Mouse (Mus musculus) embryonic fibroblast, embryonic 13.5 days (primary cell): ENCODE results near the gene Rpl10a. TPM values are rescaled to one million over a fixed set of nuclear protein-coding genes. Genes with fewer than 3 reads are reported as not detected.

Source experiments
- H3K27ac ChIP-seq: 2 replicates; pipeline ENCODE4 v1.5.1; 2012; ENCODE audit warnings: low read length, control low read depth, inconsistent platforms; ENCODE audit not compliant: insufficient read depth
- H3K4me1 ChIP-seq: 2 replicates; pipeline ENCODE4 v1.6.1; 2011; ENCODE audit warnings: low read length; ENCODE audit not compliant: control insufficient read depth, insufficient read depth
- H3K4me3 ChIP-seq: 2 replicates; pipeline ENCODE4 v1.5.1; 2011; ENCODE audit warnings: mild to moderate bottlenecking, control low read depth, low read length; ENCODE audit not compliant: insufficient read depth
- CTCF ChIP-seq: IDR thresholded peaks from 2 replicates; pipeline ENCODE4 v1.5.1; 2011; ENCODE audit warnings: mild to moderate bottlenecking, control low read depth, low read length, moderate library complexity, borderline replicate concordance; ENCODE audit not compliant: insufficient read depth
- POLR2A ChIP-seq: IDR thresholded peaks from 2 replicates; pipeline ENCODE4 v1.6.1; 2011; ENCODE audit warnings: low read depth, mild to moderate bottlenecking, control low read depth, low read length, moderate library complexity
- polyA plus RNA-seq: library from polyadenylated mRNA; stranded (reverse); fragments of >200 nt; gene quantifications from 2 replicates; pipeline ENCODE4 v1.2.4, GENCODE M21; 2011; ENCODE audit warnings: low read depth; ENCODE audit not compliant: missing spikeins, insufficient read length

Gene Rpl10a
- polyA plus RNA-seq, 1 experiment: 1,157 TPM

DNA sequence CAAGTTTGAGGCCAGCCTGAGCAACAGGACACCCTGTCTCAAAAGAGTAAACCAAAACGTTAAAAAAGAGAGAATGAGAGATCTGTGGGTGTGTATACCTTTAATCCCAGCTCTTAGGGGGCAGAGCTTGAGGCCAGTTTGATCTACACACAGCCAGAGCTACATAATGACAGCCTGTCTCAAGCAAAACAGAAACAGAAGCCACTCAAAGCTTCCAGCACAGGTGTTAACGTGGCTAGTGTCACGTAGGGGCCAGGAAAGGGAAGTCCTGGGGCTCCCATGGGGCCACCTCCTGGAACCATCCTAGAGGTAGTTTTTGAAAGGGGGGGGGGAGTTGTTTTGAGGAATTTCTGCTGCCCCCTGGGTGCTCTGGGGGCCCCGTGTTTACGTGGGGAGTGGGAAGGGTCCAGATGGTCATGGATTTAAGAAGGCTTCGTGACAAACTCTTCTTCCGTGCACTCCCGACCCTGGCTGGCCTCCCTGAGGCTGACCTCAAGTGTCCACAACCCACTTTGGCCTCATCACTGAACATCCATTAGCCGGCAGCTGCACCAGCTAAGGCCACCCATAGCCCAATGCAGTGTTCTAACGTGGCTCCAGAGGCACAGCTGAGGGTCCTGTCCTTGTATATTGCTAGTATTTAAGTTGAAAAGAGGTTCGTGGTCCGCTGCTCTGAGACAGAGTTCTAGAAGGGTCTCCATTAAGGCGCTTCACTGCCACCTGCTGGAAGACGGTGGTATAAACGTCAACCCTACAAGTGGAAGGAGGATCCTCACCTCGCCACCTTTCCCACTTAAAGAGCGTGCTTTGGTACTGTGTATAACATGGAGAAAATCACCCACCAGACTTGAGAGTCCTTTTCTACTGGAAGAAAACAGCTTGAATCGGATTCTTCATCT, 19.7 kb upstream of the Rpl10a start:
- no peak overlapping the region for H3K27ac ChIP-seq
- no peak overlapping the region for H3K4me3 ChIP-seq
- no peaks in the 10 kb centered on the region for H3K4me1 ChIP-seq
- TF ChIP-seq POLR2A: no peak
- peak; percentile 62; the same call in 1 of the 2 replicates for TF ChIP-seq CTCF

- TF ChIP-seq CTCF (no peak), POLR2A (no peak)
Measured at GRCm38 (mm10) chr17:28310831-28311230, 17.4 kb upstream of the Rpl10a start.

GRCm38 (mm10) chr17:28311366-28312132, 16.7 kb upstream of the Rpl10a start:
- Histone ChIP-seq H3K27ac (peak overlapping the region; percentile 78), H3K4me1 (0 out of 2 replicates have a peak, but pooled peaks cover 4% of the 10 kb centered on the region), H3K4me3 (no peak overlapping the region)
- no peak for TF ChIP-seq POLR2A
- no peak for TF ChIP-seq CTCF

More at GRCm38 (mm10) chr17:28310831-28311230, 17.4 kb upstream of the Rpl10a start:
- Histone ChIP-seq H3K4me3 (no peak overlapping the region), H3K27ac (no peak overlapping the region), H3K4me1 (0 out of 2 replicates have a peak, but pooled peaks cover 4% of the 10 kb centered on the region)

DNA sequence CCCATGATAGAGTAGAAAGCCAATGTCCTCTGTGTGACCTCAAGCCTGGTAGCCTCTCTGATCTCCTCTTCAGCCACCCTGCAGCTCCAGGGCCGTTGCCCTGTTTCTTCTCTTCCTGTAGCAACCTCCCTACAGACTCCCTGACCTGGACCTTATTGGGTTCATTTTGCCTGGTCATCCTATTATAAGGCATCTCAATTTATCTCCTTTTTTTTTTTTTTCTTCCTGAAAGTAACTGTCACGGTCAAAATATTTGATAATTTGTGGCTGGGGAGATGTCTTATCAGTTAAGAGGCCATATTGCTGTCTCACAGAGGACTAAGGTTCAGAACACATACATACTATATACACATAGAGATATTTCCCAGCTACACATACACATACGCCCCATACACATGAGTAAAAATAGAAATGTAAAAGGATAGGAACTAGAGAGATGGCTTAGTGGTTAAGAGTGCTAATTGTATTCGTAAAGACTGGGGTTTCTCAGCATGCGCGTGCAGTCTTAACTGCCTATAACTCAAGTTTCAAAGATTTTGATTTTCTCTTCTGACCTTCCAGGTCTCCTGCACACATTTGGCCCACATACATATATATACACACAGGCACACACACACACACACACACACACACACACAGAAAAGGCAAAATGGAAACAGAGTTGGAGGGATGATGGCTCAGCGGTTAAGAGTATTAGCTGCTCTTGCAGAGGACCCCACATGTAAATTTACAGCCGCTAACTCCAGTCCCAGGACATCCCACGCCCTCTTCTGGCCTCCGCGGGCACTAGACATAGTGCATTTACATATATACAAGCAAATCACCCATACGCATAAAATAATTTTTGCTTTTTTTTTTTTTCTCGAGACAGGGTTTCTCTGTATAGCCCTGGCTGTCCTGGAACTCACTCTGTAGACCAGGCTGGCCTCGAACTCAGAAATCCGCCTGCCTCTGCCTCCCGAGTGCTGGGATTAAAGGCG, 15.7 kb upstream of the Rpl10a start:
- Histone ChIP-seq H3K27ac (peak overlapping the region; percentile 65), H3K4me3 (peak overlapping the region; percentile 32), H3K4me1 (0 out of 2 replicates have a peak, but pooled peaks cover 4% of the 10 kb centered on the region)
- TF ChIP-seq CTCF (peak; percentile 19; the same call in 1 of the 2 replicates), POLR2A (no peak)

- no peak for TF ChIP-seq CTCF
- peak; percentile 94 for TF ChIP-seq POLR2A
- peak within 1 kb of the TSS; percentile 65 for H3K27ac ChIP-seq
- H3K4me1 ChIP-seq: 0 out of 2 replicates have a peak, but pooled peaks cover 4% of the 10 kb centered on the region
- H3K4me3 ChIP-seq: peak within 1 kb of the TSS; percentile 68
Measured at GRCm38 (mm10) chr17:28313212-28313879, 14.9 kb upstream of the Rpl10a start, which contains the start of gene Fance. Fance (plus strand) TSS chr17:28313519.

DNA sequence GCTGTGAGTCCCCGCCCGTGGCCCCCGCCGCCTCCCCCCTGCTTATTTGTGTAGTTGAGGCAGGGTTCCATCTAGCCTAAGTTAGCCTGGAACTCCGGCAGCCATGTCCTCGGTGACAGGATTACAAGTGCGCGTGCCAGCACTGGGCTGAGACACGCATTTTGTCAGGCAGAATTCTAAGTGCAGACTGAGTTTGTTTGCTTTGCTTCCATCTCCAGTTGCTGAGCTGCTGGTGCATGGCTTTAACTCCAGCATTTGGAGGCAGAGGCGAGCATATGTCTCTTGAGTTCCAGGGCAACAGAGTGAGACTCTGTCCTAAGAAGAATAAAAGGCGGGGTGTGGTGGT, 14.4 kb upstream of the Rpl10a start:
- H3K4me1 ChIP-seq: 0 out of 2 replicates have a peak, but pooled peaks cover 4% of the 10 kb centered on the region
- TF ChIP-seq POLR2A: no peak
- no peak for TF ChIP-seq CTCF
- H3K27ac ChIP-seq: no peak overlapping the region
- H3K4me3 ChIP-seq: peak overlapping the region; percentile 68

GRCm38 (mm10) chr17:28315611-28316160, 12.6 kb upstream of the Rpl10a start:
- Histone ChIP-seq H3K4me1 (0 out of 2 replicates have a peak, but pooled peaks cover 4% of the 10 kb centered on the region), H3K27ac (no peak overlapping the region), H3K4me3 (no peak overlapping the region)
- TF ChIP-seq CTCF: no peak
- no peak for TF ChIP-seq POLR2A

- Histone ChIP-seq H3K4me3 (no peak overlapping the region), H3K4me1 (0 out of 2 replicates have a peak, but pooled peaks cover 4% of the 10 kb centered on the region), H3K27ac (no peak overlapping the region)
- TF ChIP-seq CTCF (no peak; the same call in 1 of the 2 replicates), POLR2A (no peak)
Measured at GRCm38 (mm10) chr17:28316476-28316875, 11.8 kb upstream of the Rpl10a start.

DNA sequence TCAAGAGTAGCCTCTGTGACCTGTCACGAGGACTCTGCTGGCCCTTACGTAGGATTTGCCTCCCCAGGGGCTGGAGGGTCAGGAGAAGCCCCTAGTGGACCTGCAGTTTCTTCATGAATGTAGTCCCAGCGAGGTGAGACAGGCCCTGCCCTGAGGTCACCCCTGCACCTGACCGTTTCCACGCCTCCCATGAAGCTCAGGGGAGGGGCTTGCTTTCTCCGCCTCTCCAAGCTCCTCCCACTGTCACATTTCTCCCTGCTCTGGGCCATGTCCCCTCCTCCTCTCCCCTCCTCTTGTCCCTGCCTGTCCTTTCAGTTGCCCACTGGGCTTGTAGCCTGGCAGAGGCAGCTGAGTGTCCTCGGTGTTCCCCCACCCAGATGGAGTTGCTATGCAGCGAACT, 11.2 kb upstream of the Rpl10a start:
- Histone ChIP-seq H3K4me1 (0 out of 2 replicates have a peak, but pooled peaks cover 4% of the 10 kb centered on the region), H3K4me3 (no peak overlapping the region), H3K27ac (no peak overlapping the region)
- TF ChIP-seq CTCF (no peak), POLR2A (no peak)
